Mouse (Mus musculus) cerebellum, adult 11-12 months (tissue): ENCODE data around the gene Exoc4.

Experiments used
- DNase-seq: peaks from one replicate; pipeline ENCODE4 v3.0.0; 2022

The Exoc4 gene

DNA sequence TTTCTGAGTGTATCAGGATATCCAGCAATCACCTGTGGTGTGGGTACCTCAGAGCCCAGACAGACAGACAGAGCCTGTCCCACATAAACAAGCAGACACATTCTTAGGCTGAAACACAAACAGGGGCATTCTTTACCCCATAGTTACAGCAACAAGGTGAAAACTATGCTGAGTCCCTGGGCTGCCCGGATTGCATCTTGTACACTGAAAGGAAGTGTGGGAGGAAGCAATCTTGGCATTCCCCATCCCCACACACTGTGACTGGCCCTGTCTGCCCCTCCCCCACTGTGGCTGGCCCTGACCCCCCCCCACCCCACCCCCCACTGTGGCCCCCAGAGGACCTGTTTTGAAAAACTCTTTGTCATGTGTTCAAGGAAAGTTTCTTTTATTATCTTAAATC lies 623.3 kb downstream of the Exoc4 start:
- DNase-seq = no peak

DNA sequence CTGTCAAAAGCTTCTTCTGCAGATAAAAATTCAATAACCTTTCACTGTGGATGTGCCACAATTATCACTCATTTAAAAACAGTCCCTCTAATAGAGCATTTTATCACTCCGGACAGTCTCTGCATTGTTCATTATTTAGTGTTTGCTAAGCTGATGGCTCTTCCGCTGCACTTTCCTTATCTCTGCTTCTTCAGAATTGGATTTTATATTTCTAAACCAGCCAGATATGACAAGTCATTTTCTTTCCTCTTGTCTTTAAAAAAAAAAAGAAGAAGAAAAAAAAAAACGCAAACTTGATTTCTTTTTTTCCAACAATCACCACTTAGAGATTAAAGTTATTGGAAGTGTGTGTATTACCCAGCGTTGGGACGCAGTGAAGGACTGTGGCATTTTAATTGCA lies 624.1 kb downstream of the Exoc4 start:
- DNase-seq = no peak

- peak; percentile 59 for DNase-seq
These were observed 625.6 kb downstream of the Exoc4 start for GRCm38 (mm10) chr6:33874291-33875014.

- DNase-seq = no peak
These were observed 635.3 kb downstream of the Exoc4 start for GRCm38 (mm10) chr6:33884141-33884683.

GRCm38 (mm10) chr6:33886941-33887340 lies 638.1 kb downstream of the Exoc4 start:
- no peak for DNase-seq

GRCm38 (mm10) chr6:33890926-33891325 lies 642.0 kb downstream of the Exoc4 start:
- DNase-seq = peak; percentile 14

DNA sequence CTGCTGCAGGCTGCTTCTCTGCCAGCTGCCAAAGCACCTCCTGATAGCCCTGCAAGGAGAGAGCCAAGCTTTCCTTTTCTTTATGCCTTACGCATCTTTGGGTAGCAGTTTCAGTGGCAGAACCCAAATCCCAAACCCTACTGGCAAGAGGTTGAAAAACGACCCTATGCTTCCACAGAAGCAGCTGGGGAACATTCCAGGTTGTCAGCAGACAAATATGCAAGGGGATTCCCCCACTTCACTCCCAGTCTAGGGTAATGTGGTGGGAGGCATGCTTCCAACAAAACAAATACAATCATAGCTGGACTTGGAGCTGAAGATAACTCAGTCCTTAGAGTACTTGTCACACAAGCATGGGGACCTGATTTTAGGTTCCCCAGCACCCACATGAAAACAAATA lies 643.3 kb downstream of the Exoc4 start:
- DNase-seq = no peak

- DNase-seq = no peak
These were observed 651.1 kb downstream of the Exoc4 start for GRCm38 (mm10) chr6:33899973-33900372.

GRCm38 (mm10) chr6:33900615-33901014 lies 651.7 kb downstream of the Exoc4 start:
- DNase-seq = no peak

- DNase-seq = no peak
These were observed 656.2 kb downstream of the Exoc4 start for GRCm38 (mm10) chr6:33905099-33905498.

- DNase-seq = no peak
These were observed 661.8 kb downstream of the Exoc4 start for GRCm38 (mm10) chr6:33910671-33911070.

GRCm38 (mm10) chr6:33913072-33913471 lies 664.2 kb downstream of the Exoc4 start:
- no peak for DNase-seq

GRCm38 (mm10) chr6:33913486-33913885 lies 664.6 kb downstream of the Exoc4 start:
- DNase-seq = no peak

- DNase-seq = no peak
These were observed 665.1 kb downstream of the Exoc4 start for GRCm38 (mm10) chr6:33913964-33914363.

DNA sequence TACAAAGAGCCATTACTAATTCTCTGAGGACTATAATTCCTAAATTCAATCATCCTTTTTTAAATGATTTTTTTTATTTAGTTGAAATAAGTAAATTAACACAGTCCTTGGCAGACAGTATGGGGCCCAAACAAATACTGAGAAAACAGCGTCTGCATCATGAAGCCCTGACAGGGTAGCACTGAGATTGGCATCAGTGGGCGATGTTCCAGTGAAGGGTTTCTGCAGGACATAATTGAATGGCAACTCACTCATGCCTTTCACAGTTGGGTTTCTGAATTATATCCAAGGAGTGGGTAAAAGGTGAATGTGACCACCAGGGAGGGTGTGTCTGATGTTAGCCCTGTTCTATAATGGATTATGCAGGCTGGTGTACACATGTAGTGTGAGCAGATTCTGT lies 674.7 kb downstream of the Exoc4 start:
- no peak for DNase-seq

- no peak for DNase-seq
These were observed 676.0 kb downstream of the Exoc4 start for GRCm38 (mm10) chr6:33924888-33925287.

- DNase-seq = peak; percentile 71
These were observed 680.6 kb downstream of the Exoc4 start for GRCm38 (mm10) chr6:33929342-33930086.

- DNase-seq = no peak
These were observed 681.4 kb downstream of the Exoc4 start for GRCm38 (mm10) chr6:33930087-33930945.

GRCm38 (mm10) chr6:33937906-33938305 lies 689.0 kb downstream of the Exoc4 start:
- DNase-seq = no peak

DNA sequence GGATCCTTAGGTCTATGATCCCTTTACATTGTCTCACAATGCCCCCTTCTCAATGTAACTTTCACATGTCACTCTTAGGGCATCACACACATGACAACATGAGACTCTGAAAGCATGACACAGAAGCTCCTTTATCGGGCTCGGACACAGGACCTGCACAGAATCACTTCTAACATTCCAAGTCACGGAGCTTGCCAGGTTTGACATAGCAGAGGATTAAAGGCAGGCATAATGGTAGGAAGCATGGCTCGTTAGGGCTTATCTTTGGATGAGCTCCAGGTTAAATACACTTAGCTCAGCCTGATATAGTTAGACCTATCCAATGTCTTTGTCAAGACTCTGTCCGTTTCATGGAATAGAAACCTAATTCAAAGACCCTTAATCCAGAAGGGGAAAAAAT lies 690.3 kb downstream of the Exoc4 start:
- DNase-seq = no peak

GRCm38 (mm10) chr6:33946911-33947489 lies 698.1 kb downstream of the Exoc4 start:
- DNase-seq = no peak

- no peak for DNase-seq
These were observed 701.2 kb downstream of the Exoc4 start for GRCm38 (mm10) chr6:33950113-33950512.

GRCm38 (mm10) chr6:33955469-33955868 lies 706.6 kb downstream of the Exoc4 start:
- DNase-seq = no peak
